Mouse (Mus musculus): ENCODE results near the gene Ms4a4b. TPM values are rescaled to one million over a fixed set of nuclear protein-coding genes. Genes with fewer than 3 reads are reported as not detected.

Ms4a4b gene
- not detected for polyA plus RNA-seq (2012; fragmentation: generic; extraction: Trizol)
- long read RNA-seq, experiment 1 = 0 reads
- long read RNA-seq, experiment 2 = 0 reads

DNA sequence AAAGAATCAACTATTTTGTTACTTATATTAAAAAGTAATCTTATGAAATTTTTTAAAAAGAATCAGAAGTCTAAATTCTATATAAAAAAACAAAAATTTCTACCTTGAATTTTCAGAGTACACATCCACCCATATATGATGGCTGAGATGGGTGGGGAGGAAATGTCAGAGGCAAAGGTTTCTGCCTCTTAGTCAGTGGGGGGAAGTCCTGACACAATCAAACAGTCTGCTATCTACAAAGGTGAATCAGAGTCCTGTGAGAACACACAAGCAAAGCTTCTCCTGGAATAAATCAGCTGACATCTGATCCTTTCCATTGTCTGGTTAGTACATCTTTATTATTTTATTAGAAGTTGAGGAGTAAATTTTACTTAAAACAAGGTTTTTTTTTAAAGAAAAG, at the start of gene Ms4a4b:
TSS of gene Ms4a4b (plus strand) at position 216 of the 400 bp plus-strand sequence.
- TF ChIP-seq MAX (IDR thresholded peaks at IDR 0.05) = no peak
- TF ChIP-seq CEBPB (IDR thresholded peaks at IDR 0.05; ENCODE audit: low read depth) = no peak
- no peak for TF ChIP-seq USF1 (IDR thresholded peaks at IDR 0.05; ENCODE audit: low read depth)
- TF ChIP-seq MYOG (IDR thresholded peaks at IDR 0.05; ENCODE audit: control insufficient read depth, extremely low read depth, insufficient read length) = no peak
- no peak for TF ChIP-seq CTCF (IDR thresholded peaks at IDR 0.05; ENCODE audit: control insufficient read depth, insufficient read depth, insufficient read length)
- TF ChIP-seq MYOD1 (IDR thresholded peaks at IDR 0.05; ENCODE audit: control insufficient read depth, insufficient read length, low read depth) = no peak
- TF ChIP-seq FOSL1 (IDR thresholded peaks at IDR 0.05; ENCODE audit: insufficient read depth, low read length, poor library complexity, severe bottlenecking) = no peak
- Histone ChIP-seq H3K79me3 (ENCODE audit: low read depth) (no peaks in the 10 kb centered on the region), H3K36me3 (ENCODE audit: control insufficient read depth, insufficient read depth) (no peaks in the 10 kb centered on the region), H3K79me2 (ENCODE audit: control insufficient read depth, insufficient read depth) (no peaks in the 10 kb centered on the region), H3ac (ENCODE audit: control insufficient read depth, insufficient read length, low read depth) (no peak within 1 kb of the TSS), H3K4me3 (ENCODE audit: insufficient read depth, poor library complexity, severe bottlenecking) (no peak within 1 kb of the TSS), H3K27me3 (ENCODE audit: control insufficient read depth, insufficient read depth, insufficient read length) (no peaks in the 10 kb centered on the region)

DNA sequence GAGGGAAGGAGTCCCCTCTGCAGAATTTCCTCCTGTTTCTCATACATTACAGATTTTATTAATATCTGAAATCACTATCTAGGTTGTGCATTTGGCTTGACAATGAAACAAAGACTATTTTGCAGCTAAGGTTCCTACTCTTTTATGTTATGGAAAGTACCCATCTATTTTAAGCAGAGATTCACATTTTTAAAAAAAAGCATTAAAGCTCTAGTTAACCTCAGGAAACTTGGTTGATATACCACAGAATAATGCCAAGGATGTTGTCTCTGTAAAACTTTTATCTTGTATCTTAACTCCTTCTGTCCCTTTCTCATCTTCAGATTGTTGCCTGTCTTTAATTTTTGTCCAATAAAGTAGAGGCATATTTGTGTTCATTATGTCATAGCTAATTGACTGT, 47.6 kb upstream of the Ms4a4b start:
- Histone ChIP-seq H3K4me3 (ENCODE audit: insufficient read depth, poor library complexity, severe bottlenecking) (no peak overlapping the region), H3K79me3 (ENCODE audit: low read depth) (no peaks in the 10 kb centered on the region), H3ac (ENCODE audit: control insufficient read depth, insufficient read length, low read depth) (no peak overlapping the region), H3K79me2 (ENCODE audit: control insufficient read depth, insufficient read depth) (no peaks in the 10 kb centered on the region), H3K36me3 (ENCODE audit: control insufficient read depth, insufficient read depth) (no peaks in the 10 kb centered on the region), H3K27me3 (ENCODE audit: control insufficient read depth, insufficient read depth, insufficient read length) (no peaks in the 10 kb centered on the region)
- TF ChIP-seq CTCF (IDR thresholded peaks at IDR 0.05; ENCODE audit: control insufficient read depth, insufficient read depth, insufficient read length) = no peak
- no peak for TF ChIP-seq MYOG (IDR thresholded peaks at IDR 0.05; ENCODE audit: control insufficient read depth, extremely low read depth, insufficient read length)
- TF ChIP-seq FOSL1 (IDR thresholded peaks at IDR 0.05; ENCODE audit: insufficient read depth, low read length, poor library complexity, severe bottlenecking) = no peak
- TF ChIP-seq USF1 (IDR thresholded peaks at IDR 0.05; ENCODE audit: low read depth) = no peak
- TF ChIP-seq CEBPB (IDR thresholded peaks at IDR 0.05; ENCODE audit: low read depth) = no peak
- no peak for TF ChIP-seq MAX (IDR thresholded peaks at IDR 0.05)
- TF ChIP-seq MYOD1 (IDR thresholded peaks at IDR 0.05; ENCODE audit: control insufficient read depth, insufficient read length, low read depth) = no peak

DNA sequence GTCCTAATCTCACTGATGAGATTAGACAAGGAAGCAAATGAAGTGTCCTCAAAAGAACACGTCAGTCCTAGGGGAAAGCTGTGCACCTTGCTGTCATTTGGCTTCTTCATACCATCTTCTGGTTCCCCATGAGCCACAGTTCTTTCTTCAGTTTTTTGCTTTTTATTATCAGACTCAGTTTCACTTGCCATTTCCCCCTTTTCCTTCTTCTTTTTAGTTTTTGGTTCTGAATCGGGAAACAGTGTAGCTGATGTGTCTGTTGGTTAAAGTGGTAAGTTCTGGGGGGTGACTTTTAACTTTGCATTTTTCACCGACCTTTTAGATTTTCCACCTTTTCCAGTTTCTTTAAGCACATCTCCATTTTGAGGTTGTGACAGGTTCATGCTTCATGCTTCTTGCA, 38.8 kb upstream of the Ms4a4b start, which contains the start of gene Ms4a4c:
TSS of gene Ms4a4c (plus strand) at position 244 of the 400 bp plus-strand sequence.
- Histone ChIP-seq H3K79me2 (ENCODE audit: control insufficient read depth, insufficient read depth) (no peaks in the 10 kb centered on the region), H3ac (ENCODE audit: control insufficient read depth, insufficient read length, low read depth) (no peak within 1 kb of the TSS), H3K36me3 (ENCODE audit: control insufficient read depth, insufficient read depth) (no peaks in the 10 kb centered on the region), H3K4me3 (ENCODE audit: insufficient read depth, poor library complexity, severe bottlenecking) (no peak within 1 kb of the TSS), H3K27me3 (ENCODE audit: control insufficient read depth, insufficient read depth, insufficient read length) (no peaks in the 10 kb centered on the region), H3K79me3 (ENCODE audit: low read depth) (no peaks in the 10 kb centered on the region)
- TF ChIP-seq CTCF (IDR thresholded peaks at IDR 0.05; ENCODE audit: control insufficient read depth, insufficient read depth, insufficient read length) = no peak
- TF ChIP-seq MYOG (IDR thresholded peaks at IDR 0.05; ENCODE audit: control insufficient read depth, extremely low read depth, insufficient read length) = no peak
- TF ChIP-seq MAX (IDR thresholded peaks at IDR 0.05) = no peak

DNA sequence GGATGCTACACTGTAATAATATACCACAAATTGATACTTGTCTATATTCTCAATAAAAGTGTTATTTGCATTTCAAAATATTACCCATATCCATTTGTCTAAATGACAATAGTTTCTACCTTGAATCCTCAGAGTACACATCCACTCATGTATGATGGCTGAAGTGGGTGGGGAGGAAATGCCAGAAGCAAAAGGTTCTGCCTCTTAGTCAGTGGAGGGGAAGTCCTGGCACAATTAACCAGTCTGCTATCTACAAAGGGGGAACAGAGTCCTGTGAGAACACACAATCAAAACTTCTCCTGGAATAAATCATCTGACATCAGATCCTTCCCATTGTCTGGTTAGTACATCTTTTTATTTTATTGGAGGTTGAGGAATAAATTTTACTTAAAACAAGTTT, 35.9 kb upstream of the Ms4a4b start:
- H3K79me2 ChIP-seq (ENCODE audit: control insufficient read depth, insufficient read depth) = no peaks in the 10 kb centered on the region
- H3K79me3 ChIP-seq (ENCODE audit: low read depth) = no peaks in the 10 kb centered on the region
- no peak for TF ChIP-seq CEBPB (IDR thresholded peaks at IDR 0.05; ENCODE audit: low read depth)
- TF ChIP-seq MYOD1 (IDR thresholded peaks at IDR 0.05; ENCODE audit: control insufficient read depth, insufficient read length, low read depth) = no peak
- no peak for TF ChIP-seq MAX (IDR thresholded peaks at IDR 0.05)
- no peak for TF ChIP-seq USF1 (IDR thresholded peaks at IDR 0.05; ENCODE audit: low read depth)
- no peak for TF ChIP-seq CTCF (IDR thresholded peaks at IDR 0.05; ENCODE audit: control insufficient read depth, insufficient read depth, insufficient read length)
- TF ChIP-seq MYOG (IDR thresholded peaks at IDR 0.05; ENCODE audit: control insufficient read depth, extremely low read depth, insufficient read length) = no peak
- no peaks in the 10 kb centered on the region for H3K27me3 ChIP-seq (ENCODE audit: control insufficient read depth, insufficient read depth, insufficient read length)
- H3K4me3 ChIP-seq (ENCODE audit: insufficient read depth, poor library complexity, severe bottlenecking) = no peak overlapping the region
- no peaks in the 10 kb centered on the region for H3K36me3 ChIP-seq (ENCODE audit: control insufficient read depth, insufficient read depth)
- H3ac ChIP-seq (ENCODE audit: control insufficient read depth, insufficient read length, low read depth) = no peak overlapping the region

DNA sequence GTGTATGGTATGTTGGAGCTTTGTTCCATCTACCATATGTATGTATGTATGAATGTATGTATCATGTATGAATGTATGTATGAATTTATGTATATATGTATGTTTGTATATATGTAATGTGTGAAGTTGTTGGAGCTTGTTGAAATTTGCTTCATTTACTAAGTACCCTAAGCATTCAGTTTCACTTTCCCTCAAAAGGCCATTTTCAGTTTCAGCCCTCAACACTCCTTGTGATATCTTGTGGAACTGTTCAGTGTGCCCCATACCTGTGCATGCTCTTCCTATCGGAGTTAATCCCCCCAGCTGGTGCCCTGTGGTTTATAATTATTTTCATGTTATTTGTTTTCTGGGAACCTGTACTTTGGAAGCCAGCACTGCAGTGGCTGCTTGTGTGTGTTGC, 34.8 kb upstream of the Ms4a4b start:
- TF ChIP-seq FOSL1 (IDR thresholded peaks at IDR 0.05; ENCODE audit: insufficient read depth, low read length, poor library complexity, severe bottlenecking) (no peak), MYOG (IDR thresholded peaks at IDR 0.05; ENCODE audit: control insufficient read depth, extremely low read depth, insufficient read length) (no peak), MYOD1 (IDR thresholded peaks at IDR 0.05; ENCODE audit: control insufficient read depth, insufficient read length, low read depth) (no peak), USF1 (IDR thresholded peaks at IDR 0.05; ENCODE audit: low read depth) (no peak), CEBPB (IDR thresholded peaks at IDR 0.05; ENCODE audit: low read depth) (no peak), MAX (IDR thresholded peaks at IDR 0.05) (no peak), CTCF (IDR thresholded peaks at IDR 0.05; ENCODE audit: control insufficient read depth, insufficient read depth, insufficient read length) (no peak)
- H3K79me2 ChIP-seq (ENCODE audit: control insufficient read depth, insufficient read depth) = no peaks in the 10 kb centered on the region

GRCm38 (mm10) chr19:11411640-11412039, 31.7 kb upstream of the Ms4a4b start:
- TF ChIP-seq MYOD1 (IDR thresholded peaks at IDR 0.05; ENCODE audit: control insufficient read depth, insufficient read length, low read depth) = no peak
- TF ChIP-seq FOSL1 (IDR thresholded peaks at IDR 0.05; ENCODE audit: insufficient read depth, low read length, poor library complexity, severe bottlenecking) = no peak
- no peak for TF ChIP-seq MAX (IDR thresholded peaks at IDR 0.05)
- no peak for TF ChIP-seq MYOG (IDR thresholded peaks at IDR 0.05; ENCODE audit: control insufficient read depth, extremely low read depth, insufficient read length)
- TF ChIP-seq CTCF (IDR thresholded peaks at IDR 0.05; ENCODE audit: control insufficient read depth, insufficient read depth, insufficient read length) = no peak
- no peak for TF ChIP-seq USF1 (IDR thresholded peaks at IDR 0.05; ENCODE audit: low read depth)
- no peak for TF ChIP-seq CEBPB (IDR thresholded peaks at IDR 0.05; ENCODE audit: low read depth)
- H3K79me2 ChIP-seq (ENCODE audit: control insufficient read depth, insufficient read depth) = no peaks in the 10 kb centered on the region
- H3K36me3 ChIP-seq (ENCODE audit: control insufficient read depth, insufficient read depth) = no peaks in the 10 kb centered on the region
- no peak overlapping the region for H3K4me3 ChIP-seq (ENCODE audit: insufficient read depth, poor library complexity, severe bottlenecking)
- no peak overlapping the region for H3ac ChIP-seq (ENCODE audit: control insufficient read depth, insufficient read length, low read depth)
- H3K79me3 ChIP-seq (ENCODE audit: low read depth) = no peaks in the 10 kb centered on the region
- no peaks in the 10 kb centered on the region for H3K27me3 ChIP-seq (ENCODE audit: control insufficient read depth, insufficient read depth, insufficient read length)

More for the DNA sequence above, 34.8 kb upstream of the Ms4a4b start:
- Histone ChIP-seq H3ac (ENCODE audit: control insufficient read depth, insufficient read length, low read depth) (no peak overlapping the region), H3K79me3 (ENCODE audit: low read depth) (no peaks in the 10 kb centered on the region), H3K4me3 (ENCODE audit: insufficient read depth, poor library complexity, severe bottlenecking) (no peak overlapping the region), H3K27me3 (ENCODE audit: control insufficient read depth, insufficient read depth, insufficient read length) (no peaks in the 10 kb centered on the region), H3K36me3 (ENCODE audit: control insufficient read depth, insufficient read depth) (no peaks in the 10 kb centered on the region)
